Mouse (Mus musculus): Measurements from ENCODE around the gene Celsr1. TPM values are rescaled to one million over a fixed set of nuclear protein-coding genes. Genes with fewer than 3 reads are reported as not detected.

Gene Celsr1
- polyA plus RNA-seq, 1 experiment from 2014 or later: 3.9 TPM

DNA sequence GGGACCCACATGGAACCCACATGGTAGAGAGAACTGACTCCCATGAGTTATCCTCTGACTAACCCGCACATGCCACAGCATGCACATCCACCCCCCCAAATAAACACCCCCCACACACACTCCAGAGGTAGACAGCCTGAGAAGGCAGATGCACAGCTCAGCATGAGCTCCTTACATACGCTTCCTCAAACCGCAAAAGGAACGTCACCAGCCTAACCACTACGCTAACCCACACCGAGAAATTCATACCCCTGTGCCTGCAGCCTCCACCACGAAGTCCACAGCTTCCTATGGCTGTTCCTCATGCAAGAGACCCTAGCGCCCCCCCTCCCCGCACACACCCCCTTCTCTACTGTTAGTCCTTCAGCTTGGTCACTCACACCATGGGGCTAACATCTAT, 11.6 kb downstream of the Celsr1 start:
- Histone ChIP-seq H3K27me3 (no peaks in the 10 kb centered on the region), H3K9me3 (replicated peaks) (no peaks in the 10 kb centered on the region), H3K4me2 (no peak overlapping the region), H3K4me3 (replicated peaks) (no peak overlapping the region), H3K27ac (no peak overlapping the region), H3K4me1 (peaks cover 17% of the 10 kb centered on the region; the same call in 1 of the 2 replicates), H3K36me3 (peaks cover 5% of the 10 kb centered on the region; the same call in 1 of the 2 replicates), H3K9ac (no peak overlapping the region)
- no peak for ATAC-seq (replicated peaks; ENCODE audit: low FRiP score)
- 86% methylated on average over 9 of the region's 9 CpGs for WGBS

DNA sequence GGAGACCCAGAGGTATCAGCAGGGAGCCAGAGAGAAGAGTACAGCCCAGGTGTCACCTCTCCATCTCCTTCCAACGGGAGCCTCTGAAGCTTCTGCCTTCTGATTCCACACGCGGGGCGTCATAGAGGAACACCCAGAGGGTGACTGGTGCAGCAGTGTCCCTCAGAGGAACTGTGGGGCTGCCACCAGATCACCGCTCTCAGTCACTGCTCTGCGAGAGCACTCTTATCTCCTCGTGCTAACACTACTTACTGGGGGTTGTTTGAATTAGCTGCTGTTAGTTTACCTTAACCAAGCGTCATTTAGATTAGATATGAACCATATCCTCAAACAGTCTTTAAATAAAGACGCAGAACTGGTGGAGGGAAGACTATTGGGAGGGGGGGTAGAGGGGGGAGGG, 12.3 kb downstream of the Celsr1 start:
- H3K27me3 ChIP-seq: no peaks in the 10 kb centered on the region
- H3K36me3 ChIP-seq: peaks cover 5% of the 10 kb centered on the region; the same call in 1 of the 2 replicates
- no peak overlapping the region for H3K4me3 ChIP-seq (replicated peaks)
- H3K4me2 ChIP-seq: no peak overlapping the region
- H3K27ac ChIP-seq: no peak overlapping the region
- no peak for ATAC-seq (replicated peaks; ENCODE audit: low FRiP score)
- no peaks in the 10 kb centered on the region for H3K9me3 ChIP-seq (replicated peaks)
- H3K9ac ChIP-seq: no peak overlapping the region
- WGBS: 73% methylated on average over 9 of the region's 9 CpGs
- peaks cover 24% of the 10 kb centered on the region for H3K4me1 ChIP-seq

DNA sequence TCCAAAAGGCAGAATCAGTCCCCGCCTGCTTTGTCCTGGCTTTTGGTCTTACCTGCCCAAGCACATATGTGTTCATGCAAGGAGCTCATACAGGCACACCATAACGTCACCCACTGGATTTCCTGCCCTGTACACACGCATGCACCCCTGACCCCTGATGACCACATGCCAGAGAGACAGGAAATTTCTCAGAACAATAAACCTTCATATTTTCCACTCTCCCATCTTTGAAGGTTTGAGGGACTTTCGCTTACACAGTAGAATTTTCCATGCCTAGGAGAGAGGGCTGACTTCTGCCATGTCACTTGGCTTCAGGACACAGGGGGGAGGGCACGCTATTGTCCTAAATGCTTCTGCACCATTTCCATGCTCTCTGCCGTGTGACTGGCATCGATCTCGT, 13.6 kb downstream of the Celsr1 start:
- H3K4me3 ChIP-seq (replicated peaks): no peak overlapping the region

DNA sequence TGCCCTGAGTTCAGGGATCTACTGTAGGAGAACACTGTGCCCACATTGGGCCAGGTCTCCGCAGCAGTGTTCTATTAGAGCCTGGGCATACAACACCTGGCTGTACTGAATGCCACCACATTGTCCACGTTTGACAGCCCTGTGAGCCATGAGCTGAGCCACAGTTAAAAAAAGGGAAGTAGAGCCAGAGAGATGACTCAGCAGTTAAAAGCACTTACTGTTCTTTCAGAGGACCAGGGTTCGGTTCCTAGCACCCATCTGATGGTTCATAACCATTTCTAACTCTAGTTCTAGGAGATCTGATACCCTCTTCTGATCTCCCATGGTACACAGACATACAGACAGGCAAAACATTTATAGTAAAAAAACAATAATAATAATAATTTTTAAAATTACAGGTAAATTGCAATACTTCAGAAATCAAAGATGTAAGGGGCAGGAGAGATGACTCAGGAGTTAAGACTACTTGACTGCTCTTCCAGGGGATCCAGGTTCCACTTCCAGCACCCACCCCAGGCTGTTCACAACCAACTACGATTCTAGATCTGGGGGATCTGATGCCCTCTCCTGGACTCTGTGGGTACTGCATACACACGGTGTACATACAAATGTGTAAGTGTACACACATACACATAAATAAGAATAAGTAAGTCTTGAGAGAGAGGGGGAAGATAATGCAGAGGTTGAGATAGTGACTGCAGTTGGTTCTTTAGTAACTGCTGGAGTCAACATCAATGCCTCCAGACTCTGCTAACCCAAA, 14.6 kb downstream of the Celsr1 start:
- H3K9ac ChIP-seq: no peak overlapping the region
- peaks cover 5% of the 10 kb centered on the region; the same call in 1 of the 2 replicates for H3K36me3 ChIP-seq
- H3K27ac ChIP-seq: no peak overlapping the region
- peaks cover 26% of the 10 kb centered on the region for H3K4me1 ChIP-seq
- no peaks in the 10 kb centered on the region for H3K9me3 ChIP-seq (replicated peaks)
- no peak overlapping the region for H3K4me3 ChIP-seq (replicated peaks)
- 91% methylated on average over 5 of the region's 5 CpGs for WGBS
- H3K27me3 ChIP-seq: no peaks in the 10 kb centered on the region
- H3K4me2 ChIP-seq: no peak overlapping the region
- no peak for ATAC-seq (replicated peaks; ENCODE audit: low FRiP score)

More for the DNA sequence above, 13.6 kb downstream of the Celsr1 start:
- Histone ChIP-seq H3K4me2 (no peak overlapping the region), H3K9me3 (replicated peaks) (no peaks in the 10 kb centered on the region), H3K4me1 (peaks cover 26% of the 10 kb centered on the region), H3K27me3 (no peaks in the 10 kb centered on the region), H3K36me3 (peaks cover 5% of the 10 kb centered on the region; the same call in 1 of the 2 replicates), H3K27ac (peak overlapping the region; percentile 42), H3K9ac (no peak overlapping the region)
- WGBS: 78% methylated on average over 8 of the region's 8 CpGs
- ATAC-seq (replicated peaks; ENCODE audit: low FRiP score): no peak

DNA sequence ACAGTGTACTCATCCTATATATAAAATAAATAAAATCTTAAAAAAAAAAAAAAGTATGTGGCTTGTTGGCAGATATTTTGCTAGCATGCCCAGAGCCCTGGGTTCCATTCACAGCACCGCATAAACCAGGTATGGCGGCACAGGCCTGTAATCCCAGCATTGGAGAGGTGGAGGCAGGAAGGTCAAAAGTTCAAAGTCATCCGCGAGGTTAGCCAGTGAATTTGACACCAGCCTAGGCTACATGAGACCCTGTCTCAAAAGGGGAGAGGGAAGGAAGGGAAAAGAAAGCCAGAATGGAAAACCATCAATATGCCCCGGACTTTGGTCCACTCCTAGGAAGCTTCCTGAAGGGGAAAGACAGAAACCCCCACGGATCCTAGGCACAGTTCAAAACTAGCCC, 16.2 kb downstream of the Celsr1 start:
- peaks cover 5% of the 10 kb centered on the region; the same call in 1 of the 2 replicates for H3K36me3 ChIP-seq
- H3K9me3 ChIP-seq (replicated peaks): no peaks in the 10 kb centered on the region
- no peak for ATAC-seq (replicated peaks; ENCODE audit: low FRiP score)
- WGBS: 77% methylated on average over 6 of the region's 6 CpGs
- no peak overlapping the region for H3K27ac ChIP-seq
- no peak overlapping the region for H3K4me3 ChIP-seq (replicated peaks)
- H3K4me1 ChIP-seq: peaks cover 33% of the 10 kb centered on the region
- no peak overlapping the region for H3K4me2 ChIP-seq
- no peak overlapping the region for H3K9ac ChIP-seq
- H3K27me3 ChIP-seq: no peaks in the 10 kb centered on the region

DNA sequence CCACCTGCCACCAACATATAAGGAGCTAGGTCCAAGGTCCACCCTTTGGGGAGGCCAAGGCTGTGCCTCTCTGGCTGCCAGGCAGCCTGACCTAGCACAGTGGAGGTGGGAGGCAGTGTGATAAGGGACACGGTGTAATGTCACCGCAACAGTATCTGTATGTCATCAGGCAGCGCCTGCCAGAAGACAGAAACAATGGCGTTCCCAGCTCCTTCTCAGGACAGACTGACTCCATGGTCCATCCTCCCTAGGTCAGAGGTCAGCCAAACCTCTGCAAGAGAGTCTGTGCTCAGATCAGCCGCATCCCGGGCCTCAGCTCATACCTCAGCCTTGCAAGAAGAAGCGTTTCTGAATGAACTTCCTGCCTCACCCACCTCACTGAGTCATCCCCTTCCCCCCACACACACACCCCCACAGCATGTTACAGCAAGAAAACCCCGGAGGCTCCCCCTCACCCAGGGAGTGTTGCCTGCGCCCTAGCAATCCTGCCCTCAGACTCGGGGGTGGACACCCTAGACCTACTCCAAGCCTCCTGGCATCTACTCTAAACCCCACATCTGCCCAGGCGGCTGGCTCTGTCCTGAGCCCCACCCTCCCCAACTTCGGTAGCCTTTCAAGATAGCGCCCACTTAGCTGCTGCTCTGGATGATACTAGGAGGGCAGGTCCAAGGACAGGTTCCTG, 17.6 kb downstream of the Celsr1 start:
- WGBS: 54% methylated on average over 13 of the region's 13 CpGs
- H3K4me1 ChIP-seq: peaks cover 30% of the 10 kb centered on the region
- H3K4me3 ChIP-seq (replicated peaks): no peak overlapping the region
- H3K36me3 ChIP-seq: peaks cover 5% of the 10 kb centered on the region; the same call in 1 of the 2 replicates
- H3K27ac ChIP-seq: peak overlapping the region; percentile 22; the same call in 1 of the 2 replicates
- H3K9me3 ChIP-seq (replicated peaks): no peaks in the 10 kb centered on the region
- no peak overlapping the region for H3K9ac ChIP-seq
- H3K4me2 ChIP-seq: no peak overlapping the region
- no peaks in the 10 kb centered on the region for H3K27me3 ChIP-seq
- peak; percentile 61 for ATAC-seq (replicated peaks; ENCODE audit: low FRiP score)

DNA sequence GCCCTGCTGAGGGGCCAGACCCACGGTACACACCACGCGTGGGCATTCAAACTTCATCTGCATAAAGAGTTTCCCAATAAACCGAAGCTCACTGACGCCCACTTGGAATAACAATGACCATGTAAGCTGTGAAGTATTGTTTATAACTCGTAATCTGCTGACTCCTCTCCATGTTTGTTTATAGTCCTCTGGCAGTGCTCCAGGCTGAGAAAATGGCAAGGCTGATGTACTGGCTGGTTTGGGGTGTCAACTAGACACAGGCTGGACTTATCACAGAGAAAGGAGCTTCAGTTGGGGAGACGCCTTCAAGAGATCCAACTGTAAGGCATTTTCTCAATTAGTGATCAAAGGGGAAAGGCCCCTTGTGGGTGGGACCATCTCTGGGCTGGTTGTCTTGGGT, 18.6 kb downstream of the Celsr1 start:
- H3K36me3 ChIP-seq: peaks cover 5% of the 10 kb centered on the region; the same call in 1 of the 2 replicates
- H3K27ac ChIP-seq: no peak overlapping the region
- no peak for ATAC-seq (replicated peaks; ENCODE audit: low FRiP score)
- H3K9ac ChIP-seq: no peak overlapping the region
- H3K4me1 ChIP-seq: peaks cover 30% of the 10 kb centered on the region
- no peaks in the 10 kb centered on the region for H3K27me3 ChIP-seq
- 83% methylated on average over 7 of the region's 7 CpGs for WGBS
- no peak overlapping the region for H3K4me3 ChIP-seq (replicated peaks)
- no peaks in the 10 kb centered on the region for H3K9me3 ChIP-seq (replicated peaks)
- H3K4me2 ChIP-seq: no peak overlapping the region

DNA sequence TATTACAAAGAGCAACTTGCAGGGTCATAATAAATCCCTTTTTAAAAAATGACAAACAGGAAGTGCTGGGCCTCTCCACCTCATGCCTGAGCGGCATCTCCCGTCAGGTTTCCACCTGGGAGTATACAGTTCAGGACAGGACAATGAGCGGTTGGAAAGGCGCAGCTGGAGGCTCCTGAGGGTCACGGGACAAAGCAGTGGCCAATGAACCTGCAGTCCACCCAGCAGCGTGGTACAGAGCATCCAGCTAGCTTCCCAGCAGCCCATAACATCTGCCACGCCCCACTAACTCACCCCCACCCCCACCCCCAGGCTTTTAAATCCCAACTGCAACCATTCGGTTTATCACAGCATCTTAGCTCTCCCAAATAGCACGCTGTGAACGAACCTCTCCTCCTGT, 19.9 kb downstream of the Celsr1 start:
- 26% methylated on average over 10 of the region's 10 CpGs for WGBS
- Histone ChIP-seq H3K9ac (no peak overlapping the region), H3K4me2 (no peak overlapping the region), H3K27ac (peak overlapping the region; percentile 58), H3K4me1 (peaks cover 30% of the 10 kb centered on the region), H3K27me3 (no peaks in the 10 kb centered on the region), H3K36me3 (no peaks in the 10 kb centered on the region), H3K4me3 (replicated peaks) (no peak overlapping the region), H3K9me3 (replicated peaks) (no peaks in the 10 kb centered on the region)
- peak; percentile 69; the same call in 1 of the 2 replicates for ATAC-seq (replicated peaks; ENCODE audit: low FRiP score)

DNA sequence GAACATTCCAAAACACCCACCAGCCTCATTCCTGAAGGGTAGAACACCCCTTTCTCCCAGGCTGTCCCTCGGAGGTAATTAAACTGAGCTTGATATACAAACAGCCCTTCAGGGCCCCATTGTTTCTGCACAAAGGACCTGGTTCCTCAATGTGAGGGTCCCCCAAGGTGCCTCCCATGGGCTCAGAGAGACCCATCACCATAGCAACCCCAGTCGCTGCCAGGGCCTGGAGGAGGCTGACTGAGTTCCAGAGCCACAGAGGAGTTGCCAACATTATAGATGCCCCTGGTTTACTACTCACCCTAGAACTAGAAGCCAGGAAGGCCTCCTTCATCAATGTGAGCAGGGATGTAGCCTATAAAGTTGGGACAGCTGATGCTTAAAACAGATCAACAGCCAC, 20.4 kb downstream of the Celsr1 start:
- Histone ChIP-seq H3K4me2 (no peak overlapping the region), H3K9me3 (replicated peaks) (no peaks in the 10 kb centered on the region), H3K36me3 (no peaks in the 10 kb centered on the region), H3K9ac (no peak overlapping the region), H3K27ac (peak overlapping the region; percentile 58), H3K27me3 (no peaks in the 10 kb centered on the region), H3K4me3 (replicated peaks) (no peak overlapping the region), H3K4me1 (peaks cover 33% of the 10 kb centered on the region)
- ATAC-seq (replicated peaks; ENCODE audit: low FRiP score): no peak
- WGBS: 51% methylated on average over 2 of the region's 2 CpGs

DNA sequence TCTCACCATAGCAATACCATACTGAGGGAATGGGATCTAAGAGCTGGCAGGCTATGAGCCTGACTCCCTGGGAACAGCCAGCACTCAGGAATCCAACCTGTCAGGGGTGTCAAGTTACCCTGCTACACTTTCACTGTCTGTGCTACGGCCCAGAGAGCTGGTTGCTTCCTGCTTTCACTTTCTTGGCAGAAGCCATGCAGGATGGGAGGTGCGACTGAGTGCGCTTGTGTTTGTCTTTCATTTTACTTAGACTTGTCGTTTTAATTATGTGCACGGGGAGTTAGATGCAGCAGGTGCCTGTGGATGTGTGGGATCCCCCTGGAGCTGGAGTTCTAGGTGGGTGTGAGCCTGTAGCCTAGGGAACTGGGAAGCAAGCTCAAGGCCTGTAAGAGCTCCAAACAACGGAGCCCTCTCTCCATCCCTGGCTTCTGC, 25.9 kb downstream of the Celsr1 start:
- peak overlapping the region; percentile 46 for H3K4me2 ChIP-seq
- peak overlapping the region; percentile 80 for H3K27ac ChIP-seq
- 6% methylated on average over 6 of the region's 6 CpGs for WGBS
- no peaks in the 10 kb centered on the region for H3K27me3 ChIP-seq
- H3K4me1 ChIP-seq: peaks cover 37% of the 10 kb centered on the region
- ATAC-seq (replicated peaks; ENCODE audit: low FRiP score): peak; percentile 91
- H3K9me3 ChIP-seq (replicated peaks): no peaks in the 10 kb centered on the region
- no peaks in the 10 kb centered on the region for H3K36me3 ChIP-seq
- no peak overlapping the region for H3K9ac ChIP-seq
- H3K4me3 ChIP-seq (replicated peaks): no peak overlapping the region; the same call in 1 of the 2 replicates

DNA sequence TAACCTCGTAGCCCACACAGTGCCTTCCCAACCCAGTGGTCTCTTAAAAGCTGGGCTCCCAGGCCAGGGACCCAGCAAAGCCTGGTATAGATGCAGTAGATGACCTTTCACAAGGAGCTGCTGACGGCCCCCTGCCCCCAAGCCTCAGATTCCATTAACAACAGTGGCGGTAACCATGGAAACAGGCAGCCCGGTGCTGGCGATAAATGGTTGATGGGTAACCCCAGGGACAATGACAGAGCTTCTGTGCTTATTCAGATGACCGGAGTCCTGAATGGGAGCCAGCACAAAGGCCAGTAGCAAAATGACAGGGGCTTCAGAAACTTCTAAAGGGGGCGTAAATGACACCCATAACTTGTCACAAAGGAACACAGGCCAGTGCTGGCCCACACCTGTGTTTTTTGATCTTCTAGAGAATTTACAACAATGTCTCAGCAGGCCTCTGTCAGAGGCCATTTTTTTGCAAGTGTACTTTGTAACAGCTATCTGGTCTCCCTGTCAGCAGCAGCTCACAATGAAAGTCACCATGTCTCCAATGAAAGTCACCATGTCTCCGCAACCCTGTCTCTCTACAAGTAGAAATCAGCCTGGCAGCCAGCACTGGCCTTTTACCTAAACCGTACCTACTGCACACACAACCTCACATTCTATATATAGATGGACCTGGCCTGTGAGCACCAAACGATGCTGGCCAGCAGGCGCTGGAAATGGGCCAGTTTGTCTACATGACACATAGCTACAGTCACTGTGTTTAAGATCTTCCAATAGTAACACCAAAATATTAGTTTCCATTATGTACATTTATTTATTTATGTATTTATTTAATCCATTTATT, 27.7 kb downstream of the Celsr1 start:
- H3K27me3 ChIP-seq: no peaks in the 10 kb centered on the region
- no peak for ATAC-seq (replicated peaks; ENCODE audit: low FRiP score)
- H3K9me3 ChIP-seq (replicated peaks): no peaks in the 10 kb centered on the region
- H3K4me3 ChIP-seq (replicated peaks): no peak overlapping the region
- no peak overlapping the region for H3K9ac ChIP-seq
- H3K36me3 ChIP-seq: no peaks in the 10 kb centered on the region
- no peak overlapping the region for H3K4me2 ChIP-seq
- peaks cover 52% of the 10 kb centered on the region for H3K4me1 ChIP-seq
- WGBS: 24% methylated on average over 11 of the region's 11 CpGs
- H3K27ac ChIP-seq: peak overlapping the region; percentile 62

Data from kidney, embryonic 15.5 days (tissue).